Mouse (Mus musculus): ENCODE measurements around the gene Plekhm2. TPM values are rescaled to one million over a fixed set of nuclear protein-coding genes. Genes with fewer than 3 reads are reported as not detected.

Gene Plekhm2
- 35.0 TPM for total RNA-seq (2023)

GRCm38 (mm10) chr4:141664799-141665198 lies at the start of gene Plekhm2:
Gene Plekhm2 (minus strand): TSS chr4:141664899.

GRCm38 (mm10) chr4:141685499-141685898 lies 20.8 kb upstream of the Plekhm2 start, which contains the start of gene Rsc1a1:
Gene Rsc1a1 (minus strand): TSS chr4:141685599.

GRCm38 (mm10) chr4:141623666-141624065 lies 41.0 kb downstream of the Plekhm2 start, which contains the start of gene Slc25a34:
Gene Slc25a34 (minus strand): TSS chr4:141623821.

GRCm38 (mm10) chr4:141618565-141619243 lies 46.0 kb downstream of the Plekhm2 start, which contains the start of gene Tmem82:
Gene Tmem82 (minus strand): TSS chr4:141618633.

GRCm38 (mm10) chr4:141605861-141606260 lies 58.8 kb downstream of the Plekhm2 start, which contains the start of gene Fblim1:
Gene Fblim1 (minus strand): TSS chr4:141606096.

Other genes with a start within 250 kb of the Plekhm2 start
- not detected for gene Clcnkb, start 248.9 kb downstream of the Plekhm2 start, total RNA-seq (2023)
- gene Hspb7, start 244.1 kb downstream of the Plekhm2 start, total RNA-seq (2023) = not detected
- not detected for gene Srarp, start 228.8 kb downstream of the Plekhm2 start, total RNA-seq (2023)
- gene Zbtb17, start 220.2 kb downstream of the Plekhm2 start, total RNA-seq (2023) = 40.0 TPM
- 55.5 TPM for gene Spen, start 126.3 kb downstream of the Plekhm2 start, total RNA-seq (2023)
- gene Fblim1, start 58.8 kb downstream of the Plekhm2 start, total RNA-seq (2023) = not detected
- 0.34 TPM for gene Tmem82, start 46.3 kb downstream of the Plekhm2 start, total RNA-seq (2023)
- not detected for gene Slc25a34, start 41.1 kb downstream of the Plekhm2 start, total RNA-seq (2023)
- gene Rsc1a1, start 20.7 kb upstream of the Plekhm2 start, total RNA-seq (2023) = 6.6 TPM
- gene Ddi2, start 58.5 kb upstream of the Plekhm2 start, total RNA-seq (2023) = 34.0 TPM
- gene Agmat, start 81.8 kb upstream of the Plekhm2 start, total RNA-seq (2023) = not detected
- 10.9 TPM for gene Dnajc16, start 126.0 kb upstream of the Plekhm2 start, total RNA-seq (2023)
- gene Casp9, start 128.7 kb upstream of the Plekhm2 start, total RNA-seq (2023) = 9.9 TPM
- gene Cela2a, start 161.3 kb upstream of the Plekhm2 start, total RNA-seq (2023) = 15.7 TPM
- 1.2 TPM for gene Ctrc, start 181.5 kb upstream of the Plekhm2 start, total RNA-seq (2023)
- 41.4 TPM for gene Efhd2, start 210.0 kb upstream of the Plekhm2 start, total RNA-seq (2023)